ENCODE assay signal across 25 mouse cellular contexts in genomic region chr12:49482367-49482766, GRCm38 (mm10).
"Had no signal": no experiment of that assay in that cellular context is flagged by ENCODE, and none has a peak within 500 bp of the region (broad histone marks: within the 10 kb centered on the region; RNA-seq: fewer than 3 reads in every experiment).

No protein-coding gene starts in this region.

- ATAC-seq: liver, embryonic 12.5 days; midbrain, embryonic 13.5 days; midbrain, embryonic 16.5 days had no signal

- H3K4me3 ChIP-seq: limb, embryonic 10.5 days; limb, embryonic 13.5 days; liver, embryonic 12.5 days; liver, embryonic 15.5 days; lung, embryonic 15.5 days; megakaryocyte, embryonic 14.5 days; midbrain, embryonic 10.5 days; midbrain, embryonic 13.5 days; myocyte; neural tube, embryonic 13.5 days; stomach, embryonic 15.5 days had no signal

- H3K36me3 ChIP-seq: limb, embryonic 10.5 days; limb, embryonic 13.5 days; liver, embryonic 12.5 days; liver, embryonic 15.5 days; lung, embryonic 15.5 days; midbrain, embryonic 10.5 days; midbrain, embryonic 13.5 days; neural tube, embryonic 13.5 days; stomach, embryonic 15.5 days had no signal

- H3K9me3 ChIP-seq: limb, embryonic 10.5 days; limb, embryonic 13.5 days; liver, embryonic 12.5 days; liver, embryonic 15.5 days; lung, embryonic 15.5 days; megakaryocyte, embryonic 14.5 days; midbrain, embryonic 10.5 days; midbrain, embryonic 13.5 days; neural tube, embryonic 13.5 days; stomach, embryonic 15.5 days had no signal

- H3K27ac ChIP-seq: limb, embryonic 10.5 days; limb, embryonic 13.5 days; liver, embryonic 12.5 days; liver, embryonic 15.5 days; lung, embryonic 15.5 days; midbrain, embryonic 10.5 days; midbrain, embryonic 13.5 days; neural tube, embryonic 13.5 days; stomach, embryonic 15.5 days had no signal

- H3K4me1 ChIP-seq: liver, embryonic 12.5 days; liver, embryonic 15.5 days; lung, embryonic 15.5 days; megakaryocyte, embryonic 14.5 days; stomach, embryonic 15.5 days had no signal

- H3K4me2 ChIP-seq: limb, embryonic 13.5 days; liver, embryonic 12.5 days; liver, embryonic 15.5 days; lung, embryonic 15.5 days; midbrain, embryonic 13.5 days; neural tube, embryonic 13.5 days; stomach, embryonic 15.5 days had no signal

- DNase-seq: kidney, adult 9 months; kidney, postnatal 14 days; kidney, postnatal 4 days; layer of hippocampus, postnatal 36 days; liver; lung, adult 18-20 months; lung, postnatal 10 days; lung, postnatal 36 days; retina, postnatal 1 day; right cerebral cortex, postnatal 25 days; spleen, adult 18-20 months; thymus, adult 18-20 months; thymus, postnatal 36 days had no signal

- H3K27me3 ChIP-seq: limb, embryonic 13.5 days; liver, embryonic 12.5 days; liver, embryonic 15.5 days; lung, embryonic 15.5 days; megakaryocyte, embryonic 14.5 days; stomach, embryonic 15.5 days had no signal

- H3K9ac ChIP-seq: limb, embryonic 13.5 days; liver, embryonic 12.5 days; liver, embryonic 15.5 days; lung, embryonic 15.5 days; midbrain, embryonic 13.5 days; neural tube, embryonic 13.5 days; stomach, embryonic 15.5 days had no signal
